Mouse (Mus musculus): ENCODE results near the gene Olfr1341. TPM values are rescaled to one million over a fixed set of nuclear protein-coding genes. Genes with fewer than 3 reads are reported as not detected.

Gene Olfr1341
- not detected in 2 replicates for polyA plus RNA-seq (2014; fragmentation: Nextera tagmentation; extraction: Ambion mirVana)

- H3K27me3 ChIP-seq (ENCODE audit: control insufficient read depth, insufficient read depth, low read length): no peaks in the 10 kb centered on the region
- WGBS: 83% methylated on average over 3 of the region's 3 CpGs
Observed at GRCm38 (mm10) chr4:118703223-118703622, at the start of gene Olfr1341. Gene Olfr1341, plus strand, starts transcription at chr4:118703523.

DNA sequence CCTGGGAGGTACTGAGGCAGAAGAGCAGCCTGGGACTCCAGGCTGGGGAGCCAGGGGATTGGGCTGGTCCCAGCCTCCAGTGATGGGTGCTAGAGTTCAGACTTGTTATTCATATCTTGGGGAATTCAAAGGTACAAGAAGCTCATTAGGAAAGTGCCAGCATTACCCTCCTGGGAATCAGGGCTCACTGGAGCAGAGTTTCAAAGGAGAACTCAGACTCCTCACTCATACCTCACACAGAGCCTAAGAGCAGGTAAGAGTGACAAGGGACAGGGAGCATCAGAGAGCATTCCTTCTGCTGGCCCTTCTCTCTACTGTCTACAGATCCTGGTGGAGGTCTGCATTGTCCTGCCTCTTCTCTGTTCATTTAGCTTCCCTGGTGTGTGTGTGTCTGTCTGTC, 44.7 kb upstream of the Olfr1341 start, which contains the start of gene Olfr62:
Gene Olfr62, plus strand, starts transcription at position 301 of the 400 bp plus-strand sequence.
- no peak for ATAC-seq (ENCODE audit: low FRiP score)
- H3K9ac ChIP-seq (ENCODE audit: low read length): no peak within 1 kb of the TSS
- no peaks in the 10 kb centered on the region for H3K36me3 ChIP-seq (ENCODE audit: control insufficient read depth, insufficient read depth, low read length)

More at GRCm38 (mm10) chr4:118703223-118703622, at the start of gene Olfr1341:
- no peak for ATAC-seq (ENCODE audit: low FRiP score)
- Histone ChIP-seq H3K9me3 (ENCODE audit: control insufficient read depth, low read length) (no peaks in the 10 kb centered on the region), H3K9ac (ENCODE audit: low read length) (no peak within 1 kb of the TSS), H3K4me3 (ENCODE audit: low read depth, low read length) (no peak within 1 kb of the TSS), H3K36me3 (ENCODE audit: control insufficient read depth, insufficient read depth, low read length) (no peaks in the 10 kb centered on the region), H3K27ac (ENCODE audit: low read depth, low read length) (no peak within 1 kb of the TSS), H3K4me2 (no peak within 1 kb of the TSS), H3K4me1 (ENCODE audit: control insufficient read depth, insufficient read depth, low read length) (no peaks in the 10 kb centered on the region)
- no peak for DNase-seq (ENCODE audit: low spot score, missing footprints)

DNA sequence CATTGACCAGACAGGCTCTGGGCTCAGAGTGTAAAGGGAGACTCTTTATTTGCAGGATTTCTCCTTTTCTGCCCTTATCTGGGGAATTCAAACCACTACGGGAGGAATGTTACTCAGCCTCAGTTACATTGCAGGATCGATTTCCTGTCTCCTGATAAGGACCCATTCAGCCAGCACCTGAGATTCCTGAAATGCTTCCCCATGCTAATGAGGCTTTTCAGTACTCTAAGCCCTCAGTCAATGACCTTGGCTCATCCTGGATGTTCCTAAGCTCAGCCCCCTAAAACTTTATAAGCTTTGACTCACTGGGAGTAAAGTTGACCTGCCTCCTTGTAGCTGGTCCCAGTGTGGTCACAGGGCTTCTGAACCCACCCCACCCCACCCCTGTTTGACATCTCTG, 16.2 kb upstream of the Olfr1341 start:
- Histone ChIP-seq H3K27ac (ENCODE audit: low read depth, low read length) (no peak overlapping the region), H3K4me1 (ENCODE audit: control insufficient read depth, insufficient read depth, low read length) (no peaks in the 10 kb centered on the region), H3K27me3 (ENCODE audit: control insufficient read depth, insufficient read depth, low read length) (no peaks in the 10 kb centered on the region), H3K36me3 (ENCODE audit: control insufficient read depth, insufficient read depth, low read length) (no peaks in the 10 kb centered on the region), H3K4me2 (no peak overlapping the region), H3K4me3 (ENCODE audit: low read depth, low read length) (no peak overlapping the region), H3K9ac (ENCODE audit: low read length) (no peak overlapping the region), H3K9me3 (ENCODE audit: control insufficient read depth, low read length) (no peaks in the 10 kb centered on the region)
- DNase-seq (ENCODE audit: low spot score, missing footprints): no peak
- 74% methylated on average over 2 of the region's 2 CpGs for WGBS
- no peak for ATAC-seq (ENCODE audit: low FRiP score)

More for the DNA sequence above, 44.7 kb upstream of the Olfr1341 start, which contains the start of gene Olfr62:
- Histone ChIP-seq H3K27me3 (ENCODE audit: control insufficient read depth, insufficient read depth, low read length) (no peaks in the 10 kb centered on the region), H3K4me2 (no peak within 1 kb of the TSS), H3K4me3 (ENCODE audit: low read depth, low read length) (no peak within 1 kb of the TSS), H3K4me1 (ENCODE audit: control insufficient read depth, insufficient read depth, low read length) (no peaks in the 10 kb centered on the region), H3K27ac (ENCODE audit: low read depth, low read length) (no peak within 1 kb of the TSS), H3K9me3 (ENCODE audit: control insufficient read depth, low read length) (no peaks in the 10 kb centered on the region)
- no peak for DNase-seq (ENCODE audit: low spot score, missing footprints)

DNA sequence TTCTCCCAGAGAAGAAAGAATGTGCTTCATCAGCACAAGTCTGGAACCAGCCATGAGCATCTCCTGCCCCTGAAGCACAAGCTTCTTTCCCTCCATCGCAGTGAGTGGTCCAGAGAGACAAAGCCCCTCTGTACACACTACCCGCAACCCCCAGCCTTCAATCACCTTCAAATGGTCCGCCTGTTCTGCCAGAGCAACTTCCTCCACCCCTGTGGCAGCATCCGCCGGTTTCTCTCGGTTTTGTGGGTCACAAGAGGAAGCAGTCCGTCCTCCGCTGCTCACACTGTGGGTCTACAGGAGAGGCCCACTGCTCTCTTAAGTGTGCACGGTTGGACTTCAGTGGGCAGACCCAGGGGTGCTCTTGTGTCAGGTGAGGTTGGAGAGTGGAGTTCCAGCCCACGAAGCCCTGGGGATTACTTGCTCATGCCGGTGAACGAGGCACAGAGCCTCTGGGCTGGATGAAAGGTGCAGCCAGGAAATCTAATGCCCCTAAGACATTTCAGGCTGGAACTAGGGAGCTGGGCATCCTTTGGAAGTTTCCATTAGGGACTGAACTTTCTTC, 10.8 kb upstream of the Olfr1341 start, which contains the start of gene Olfr1342:
Gene Olfr1342, minus strand, starts transcription at position 345 of the 562 bp plus-strand sequence.
- Histone ChIP-seq H3K36me3 (ENCODE audit: control insufficient read depth, insufficient read depth, low read length) (no peaks in the 10 kb centered on the region), H3K4me1 (ENCODE audit: control insufficient read depth, insufficient read depth, low read length) (no peaks in the 10 kb centered on the region), H3K4me2 (no peak within 1 kb of the TSS), H3K27ac (ENCODE audit: low read depth, low read length) (no peak within 1 kb of the TSS), H3K9me3 (ENCODE audit: control insufficient read depth, low read length) (no peaks in the 10 kb centered on the region), H3K9ac (ENCODE audit: low read length) (no peak within 1 kb of the TSS), H3K4me3 (ENCODE audit: low read depth, low read length) (no peak within 1 kb of the TSS), H3K27me3 (ENCODE audit: control insufficient read depth, insufficient read depth, low read length) (no peaks in the 10 kb centered on the region)
- ATAC-seq (ENCODE audit: low FRiP score) (no peak), DNase-seq (ENCODE audit: low spot score, missing footprints) (no peak)
- WGBS: 54% methylated on average over 12 of the region's 12 CpGs

DNA sequence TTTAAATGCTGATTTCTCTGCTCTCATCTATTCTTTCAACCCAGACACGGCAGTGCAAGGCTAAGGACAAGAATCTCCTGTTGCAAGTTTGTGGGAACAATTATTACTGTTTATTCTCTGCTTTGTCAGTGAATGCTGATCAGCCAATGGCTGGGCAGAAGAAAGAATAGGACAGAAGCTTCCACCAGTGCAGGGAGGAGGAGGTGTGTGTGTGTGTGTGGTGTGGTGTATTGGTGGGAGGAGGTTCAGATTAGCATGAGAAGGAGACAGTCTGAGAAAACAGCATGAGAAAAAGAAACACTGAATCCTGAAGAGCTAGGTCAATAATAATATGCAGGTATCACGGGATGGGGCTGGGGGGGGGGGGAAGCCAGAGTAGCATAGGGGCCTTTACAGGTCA, 9.5 kb upstream of the Olfr1341 start:
- no peak overlapping the region for H3K4me2 ChIP-seq

GRCm38 (mm10) chr4:118708086-118708485, 4.8 kb downstream of the Olfr1341 start:
- Histone ChIP-seq H3K9me3 (ENCODE audit: control insufficient read depth, low read length) (no peaks in the 10 kb centered on the region), H3K36me3 (ENCODE audit: control insufficient read depth, insufficient read depth, low read length) (no peaks in the 10 kb centered on the region), H3K4me3 (ENCODE audit: low read depth, low read length) (no peak overlapping the region), H3K4me1 (ENCODE audit: control insufficient read depth, insufficient read depth, low read length) (no peaks in the 10 kb centered on the region), H3K9ac (ENCODE audit: low read length) (no peak overlapping the region), H3K27ac (ENCODE audit: low read depth, low read length) (no peak overlapping the region), H3K4me2 (no peak overlapping the region), H3K27me3 (ENCODE audit: control insufficient read depth, insufficient read depth, low read length) (no peaks in the 10 kb centered on the region)
- DNase-seq (ENCODE audit: low spot score, missing footprints): no peak
- no peak for ATAC-seq (ENCODE audit: low FRiP score)
- WGBS: 84% methylated on average over 5 of the region's 5 CpGs

More for the DNA sequence above, 9.5 kb upstream of the Olfr1341 start:
- ATAC-seq (ENCODE audit: low FRiP score) (no peak), DNase-seq (ENCODE audit: low spot score, missing footprints) (no peak)
- no peaks in the 10 kb centered on the region for H3K36me3 ChIP-seq (ENCODE audit: control insufficient read depth, insufficient read depth, low read length)
- H3K27ac ChIP-seq (ENCODE audit: low read depth, low read length): no peak overlapping the region
- no peaks in the 10 kb centered on the region for H3K27me3 ChIP-seq (ENCODE audit: control insufficient read depth, insufficient read depth, low read length)
- WGBS: 59% methylated on average over 2 of the region's 2 CpGs
- no peaks in the 10 kb centered on the region for H3K9me3 ChIP-seq (ENCODE audit: control insufficient read depth, low read length)
- no peak overlapping the region for H3K9ac ChIP-seq (ENCODE audit: low read length)
- H3K4me1 ChIP-seq (ENCODE audit: control insufficient read depth, insufficient read depth, low read length): no peaks in the 10 kb centered on the region
- H3K4me3 ChIP-seq (ENCODE audit: low read depth, low read length): no peak overlapping the region

DNA sequence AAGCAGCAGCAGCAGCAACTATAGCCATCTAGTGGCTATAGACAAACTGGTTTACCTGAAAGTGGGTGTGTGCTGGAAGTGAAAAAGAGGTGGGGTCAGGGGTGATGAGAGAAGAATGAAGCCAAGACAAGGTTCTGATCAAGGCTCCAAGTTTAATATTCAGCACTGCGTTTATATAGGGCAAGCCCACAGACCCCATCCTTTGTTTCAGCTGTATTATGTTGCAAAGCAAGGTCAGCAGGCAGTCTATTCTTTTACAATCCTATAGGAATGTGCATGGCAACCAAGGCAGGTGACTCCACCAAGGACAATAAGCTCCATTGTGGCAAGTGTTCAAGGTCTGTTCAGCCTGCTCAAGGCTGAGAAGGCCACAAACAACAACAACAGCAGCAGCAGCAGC, 8.3 kb downstream of the Olfr1341 start:
- 22% methylated on average over 1 of the region's 1 CpGs for WGBS
- Histone ChIP-seq H3K4me3 (ENCODE audit: low read depth, low read length) (no peak overlapping the region), H3K4me1 (ENCODE audit: control insufficient read depth, insufficient read depth, low read length) (no peaks in the 10 kb centered on the region), H3K27ac (ENCODE audit: low read depth, low read length) (no peak overlapping the region), H3K4me2 (no peak overlapping the region), H3K27me3 (ENCODE audit: control insufficient read depth, insufficient read depth, low read length) (no peaks in the 10 kb centered on the region), H3K9ac (ENCODE audit: low read length) (no peak overlapping the region), H3K9me3 (ENCODE audit: control insufficient read depth, low read length) (no peaks in the 10 kb centered on the region), H3K36me3 (ENCODE audit: control insufficient read depth, insufficient read depth, low read length) (no peaks in the 10 kb centered on the region)
- DNase-seq (ENCODE audit: low spot score, missing footprints) (no peak), ATAC-seq (ENCODE audit: low FRiP score) (no peak)

DNA sequence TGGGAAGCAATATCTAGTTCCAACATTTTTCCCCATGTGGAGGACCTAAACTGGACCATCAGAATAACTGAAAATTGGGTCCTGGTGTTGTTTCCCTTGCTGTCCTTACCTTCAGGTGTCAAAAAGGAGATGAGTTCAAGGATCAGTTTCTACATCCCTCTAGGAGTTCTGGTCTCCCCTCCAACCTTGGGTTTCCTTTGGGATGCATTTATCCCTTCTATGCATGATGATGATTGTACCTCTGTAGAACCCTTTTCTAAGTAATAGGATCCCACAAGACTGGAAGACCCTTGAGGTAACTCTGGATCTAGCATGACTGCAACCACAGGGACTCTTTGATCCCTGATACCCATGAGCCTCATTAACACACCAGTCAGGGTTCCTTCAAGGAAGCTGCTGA, 16.5 kb downstream of the Olfr1341 start, which contains the start of gene Olfr1340:
Gene Olfr1340, plus strand, starts transcription at position 301 of the 400 bp plus-strand sequence.
- no peak within 1 kb of the TSS for H3K4me2 ChIP-seq
- no peaks in the 10 kb centered on the region for H3K4me1 ChIP-seq (ENCODE audit: control insufficient read depth, insufficient read depth, low read length)
- no peak within 1 kb of the TSS for H3K4me3 ChIP-seq (ENCODE audit: low read depth, low read length)
- H3K27ac ChIP-seq (ENCODE audit: low read depth, low read length): no peak within 1 kb of the TSS
- no peaks in the 10 kb centered on the region for H3K36me3 ChIP-seq (ENCODE audit: control insufficient read depth, insufficient read depth, low read length)
- DNase-seq (ENCODE audit: low spot score, missing footprints): no peak
- no peaks in the 10 kb centered on the region for H3K9me3 ChIP-seq (ENCODE audit: control insufficient read depth, low read length)
- no peak for ATAC-seq (ENCODE audit: low FRiP score)
- no peak within 1 kb of the TSS for H3K9ac ChIP-seq (ENCODE audit: low read length)
- H3K27me3 ChIP-seq (ENCODE audit: control insufficient read depth, insufficient read depth, low read length): no peaks in the 10 kb centered on the region

DNA sequence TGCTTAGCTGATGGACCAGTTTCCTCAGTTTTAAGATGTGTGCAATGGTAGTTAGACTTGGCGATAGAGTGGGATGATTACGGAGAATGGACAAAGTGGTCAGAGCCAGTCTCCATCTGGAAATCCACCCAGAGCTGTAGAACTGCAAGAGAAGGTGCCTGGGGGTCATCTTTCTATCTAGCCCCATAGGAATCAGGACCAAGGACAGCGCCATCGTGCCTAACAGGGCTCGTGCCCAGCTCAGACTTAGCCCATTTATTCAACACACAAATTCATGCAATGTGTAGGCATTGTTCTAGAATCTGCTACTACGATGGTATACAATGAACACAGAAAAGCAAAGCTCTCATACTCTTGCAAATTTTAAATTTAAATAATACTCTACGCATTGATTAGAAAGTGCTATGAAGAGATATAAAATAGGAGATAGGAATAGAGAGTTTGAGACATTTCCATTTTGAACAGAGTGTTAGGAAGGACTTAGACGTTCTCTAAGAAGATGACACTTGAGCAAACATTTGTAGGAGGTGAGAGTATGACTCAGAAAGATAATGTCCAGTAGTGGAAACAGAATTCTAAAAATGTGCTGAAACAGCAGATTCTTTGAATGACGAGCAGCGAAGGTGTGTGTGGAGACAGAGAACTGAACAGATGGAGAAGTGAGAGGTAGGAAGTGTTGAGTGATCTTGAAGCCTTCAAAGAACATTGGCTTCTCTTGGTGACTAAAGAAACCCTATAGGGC, 18.6 kb downstream of the Olfr1341 start:
- Histone ChIP-seq H3K27me3 (ENCODE audit: control insufficient read depth, insufficient read depth, low read length) (no peaks in the 10 kb centered on the region), H3K9ac (ENCODE audit: low read length) (no peak overlapping the region), H3K4me2 (no peak overlapping the region), H3K4me1 (ENCODE audit: control insufficient read depth, insufficient read depth, low read length) (no peaks in the 10 kb centered on the region), H3K36me3 (ENCODE audit: control insufficient read depth, insufficient read depth, low read length) (no peaks in the 10 kb centered on the region), H3K27ac (ENCODE audit: low read depth, low read length) (no peak overlapping the region), H3K4me3 (ENCODE audit: low read depth, low read length) (no peak overlapping the region), H3K9me3 (ENCODE audit: control insufficient read depth, low read length) (no peaks in the 10 kb centered on the region)
- ATAC-seq (ENCODE audit: low FRiP score) (no peak), DNase-seq (ENCODE audit: low spot score, missing footprints) (no peak)
- WGBS: 54% methylated on average over 10 of the region's 10 CpGs
